9 mouse cellular contexts compared by ENCODE assay signal in the genomic region with DNA sequence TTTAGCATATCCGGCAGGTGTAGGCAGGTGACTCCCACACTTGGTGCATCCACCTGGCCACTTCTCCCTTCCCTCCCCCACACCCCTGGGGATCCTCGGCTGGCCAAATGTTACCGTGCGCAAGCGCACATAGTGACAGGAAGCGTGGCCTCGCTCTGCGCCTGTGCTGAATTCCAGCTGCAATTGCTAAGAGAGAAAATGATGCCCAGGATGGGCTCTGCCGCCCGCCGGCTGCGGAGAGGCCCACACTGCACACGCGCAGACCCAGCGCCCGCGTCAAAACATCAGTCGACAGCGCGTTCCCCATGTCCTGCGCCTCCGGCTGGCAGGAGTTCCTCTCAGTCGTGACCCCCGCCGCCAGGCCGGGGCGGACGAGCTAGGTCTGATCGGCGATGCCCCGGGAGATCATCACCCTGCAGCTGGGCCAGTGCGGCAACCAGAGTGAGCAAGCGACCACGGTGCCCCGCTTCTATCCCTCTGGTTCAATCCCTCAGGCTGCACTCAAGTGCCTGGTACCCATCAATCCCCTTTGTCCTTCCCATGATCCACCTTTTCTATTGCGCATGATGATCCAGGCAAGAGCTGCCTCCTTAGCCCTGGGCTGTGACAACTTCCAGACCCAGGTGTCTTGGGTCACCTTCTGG. TPM values are rescaled to one million over a fixed set of nuclear protein-coding genes. Genes with fewer than 3 reads are reported as not detected.
DNase-seq lines count a peak whose midpoint lies in the region; ATAC-seq and TF ChIP-seq lines count a peak whose summit lies in the region.
"Had no signal": no experiment of that assay in that cellular context is flagged by ENCODE, and none has a peak within 500 bp of the region (broad histone marks: within the 10 kb centered on the region; RNA-seq: fewer than 3 reads in every experiment).

Gene Tubg2, plus strand, starts transcription at position 180 of the 644 bp plus-strand sequence.

- WGBS in intestine, postnatal 0 days, result 4% methylated on average over 36 of the region's 36 CpGs
- 2% methylated on average over 36 of the region's 36 CpGs for WGBS in limb, embryonic 12.5 days
- 1% methylated on average over 36 of the region's 36 CpGs for WGBS in midbrain, embryonic 16.5 days

- no peaks in the 10 kb centered on the region for H3K27me3 ChIP-seq in intestine, postnatal 0 days (replicated peaks; ENCODE audit: control insufficient read depth, insufficient read depth, low read length)
- H3K27me3 ChIP-seq in limb, embryonic 12.5 days, result peaks cover 14% of the 10 kb centered on the region; the same call in 1 of the 2 replicates
- H3K27me3 ChIP-seq in midbrain, embryonic 16.5 days (ENCODE audit: control insufficient read depth, insufficient read depth, low read depth, low read length), result no peaks in the 10 kb centered on the region; the same call in 1 of the 2 replicates
- H3K27me3 ChIP-seq: Patski had no signal

- peak; percentile 44 for ATAC-seq in intestine, postnatal 0 days
- ATAC-seq in limb, embryonic 12.5 days (ENCODE audit: insufficient number of reproducible peaks, insufficient read depth, low FRiP score, low TSS enrichment, low read depth), result peak; percentile 78
- ATAC-seq in midbrain, embryonic 16.5 days, result peak; percentile 95
- ATAC-seq: Patski had no signal

- no peaks in the 10 kb centered on the region for H3K4me1 ChIP-seq in intestine, postnatal 0 days (replicated peaks; ENCODE audit: control insufficient read depth, insufficient read depth, low read length)
- peaks cover 14% of the 10 kb centered on the region for H3K4me1 ChIP-seq in limb, embryonic 12.5 days (replicated peaks)
- H3K4me1 ChIP-seq in midbrain, embryonic 16.5 days (ENCODE audit: control insufficient read depth, insufficient read depth, low read length), result peaks cover 15% of the 10 kb centered on the region

- DNase-seq in layer of hippocampus, adult 11-12 months (ENCODE audit: low spot score), result peak; percentile 76
- DNase-seq in layer of hippocampus, adult 9-10 months (ENCODE audit: low spot score), result no peak
- DNase-seq in cerebellum, postnatal 25 days, result peak; percentile 86 to 88
- peak; percentile 70 for DNase-seq in gastrocnemius, postnatal 14 days
- peak; percentile 81 for DNase-seq in telencephalon, adult 2 months (ENCODE audit: low read depth, low spot score)

- H3K4me2 ChIP-seq in intestine, postnatal 0 days (replicated peaks; ENCODE audit: low read depth), result peak within 1 kb of the TSS; percentile 69
- H3K4me2 ChIP-seq in limb, embryonic 12.5 days, result peak within 1 kb of the TSS; percentile 73
- H3K4me2 ChIP-seq in midbrain, embryonic 16.5 days (ENCODE audit: low read length), result peak within 1 kb of the TSS; percentile 81

- no peak within 1 kb of the TSS for H3K27ac ChIP-seq in intestine, postnatal 0 days (ENCODE audit: low read depth, low read length)
- H3K27ac ChIP-seq in limb, embryonic 12.5 days, result peak within 1 kb of the TSS; percentile 62; the same call in 1 of the 2 replicates
- peak within 1 kb of the TSS; percentile 95 for H3K27ac ChIP-seq in midbrain, embryonic 16.5 days (ENCODE audit: low read length)

- intact Hi-C loops in gastrocnemius, postnatal 14 days (cut with DNase I; ENCODE audit: low total_unique reads), result no loop called here

- H3K9ac ChIP-seq in intestine, postnatal 0 days (ENCODE audit: low read depth, low read length), result peak within 1 kb of the TSS; percentile 31; the same call in 1 of the 2 replicates
- peak within 1 kb of the TSS; percentile 52 for H3K9ac ChIP-seq in limb, embryonic 12.5 days (replicated peaks)
- peak within 1 kb of the TSS; percentile 86 for H3K9ac ChIP-seq in midbrain, embryonic 16.5 days (ENCODE audit: low read depth, low read length)

- no peaks in the 10 kb centered on the region for H3K9me3 ChIP-seq in intestine, postnatal 0 days (ENCODE audit: control insufficient read depth)
- no peaks in the 10 kb centered on the region for H3K9me3 ChIP-seq in limb, embryonic 12.5 days
- H3K9me3 ChIP-seq in midbrain, embryonic 16.5 days (replicated peaks; ENCODE audit: control insufficient read depth, low read length, poor library complexity, severe bottlenecking), result no peaks in the 10 kb centered on the region

- no peaks in the 10 kb centered on the region for H3K36me3 ChIP-seq in intestine, postnatal 0 days (ENCODE audit: control insufficient read depth, insufficient read depth)
- H3K36me3 ChIP-seq in limb, embryonic 12.5 days, result no peaks in the 10 kb centered on the region
- peaks cover 3% of the 10 kb centered on the region for H3K36me3 ChIP-seq in midbrain, embryonic 16.5 days (ENCODE audit: control insufficient read depth, insufficient read depth, low read length)

- peak; percentile 20; the same call in 1 of the 2 replicates for TF ChIP-seq CTCF in intestine, postnatal 0 days (IDR thresholded peaks at IDR 0.05; ENCODE audit: low read depth)

- H3K4me3 ChIP-seq in intestine, postnatal 0 days (ENCODE audit: low read depth, low read length), result peak within 1 kb of the TSS; percentile 32
- H3K4me3 ChIP-seq in limb, embryonic 12.5 days (replicated peaks), result peak within 1 kb of the TSS; percentile 44
- H3K4me3 ChIP-seq in midbrain, embryonic 16.5 days (ENCODE audit: low read depth, low read length), result peak within 1 kb of the TSS; percentile 54

RNA-seq across cellular contexts. Expression of gene Tubg2, which starts in this region (rescaled TPM):
- 1 to 10 TPM; 3.1 to 4.6 TPM for total RNA-seq in gastrocnemius, postnatal 14 days (2021)
- polyA plus RNA-seq in intestine, postnatal 0 days (2015; fragmentation: Nextera tagmentation; extraction: Ambion mirVana), result 2.5 and 2.8 TPM in 2 replicates
- polyA plus RNA-seq in limb, embryonic 12.5 days (2016; fragmentation: Nextera tagmentation; extraction: Ambion mirVana), result 6.3 and 6.4 TPM in 2 replicates
- polyA plus RNA-seq in midbrain, embryonic 16.5 days (2015; fragmentation: Nextera tagmentation; extraction: Ambion mirVana), result 62.9 and 71.4 TPM in 2 replicates

Comparison
In these comparisons a context has a peak if more than half of its experiments do, and no peak if none do; other contexts are left out.
1. ATAC-seq: peak in every context shown above with its lines; median percentile 95 in midbrain, embryonic 16.5 days; 78 in limb, embryonic 12.5 days; 44 in intestine, postnatal 0 days.
2. H3K9ac ChIP-seq: peak in every context shown above with its lines; median percentile 86 in midbrain, embryonic 16.5 days; 52 in limb, embryonic 12.5 days; 31 in intestine, postnatal 0 days.